Mouse (Mus musculus) embryonic fibroblast, embryonic 13.5 days (primary cell): ENCODE results near the gene Elovl6.

Experiments
- CTCF ChIP-seq: IDR thresholded peaks from 2 replicates; pipeline ENCODE4 v1.5.1; 2011; ENCODE audit warnings: mild to moderate bottlenecking, control low read depth, low read length, moderate library complexity, borderline replicate concordance; ENCODE audit not compliant: insufficient read depth
- POLR2A ChIP-seq: IDR thresholded peaks from 2 replicates; pipeline ENCODE4 v1.6.1; 2011; ENCODE audit warnings: low read depth, mild to moderate bottlenecking, control low read depth, low read length, moderate library complexity

DNA sequence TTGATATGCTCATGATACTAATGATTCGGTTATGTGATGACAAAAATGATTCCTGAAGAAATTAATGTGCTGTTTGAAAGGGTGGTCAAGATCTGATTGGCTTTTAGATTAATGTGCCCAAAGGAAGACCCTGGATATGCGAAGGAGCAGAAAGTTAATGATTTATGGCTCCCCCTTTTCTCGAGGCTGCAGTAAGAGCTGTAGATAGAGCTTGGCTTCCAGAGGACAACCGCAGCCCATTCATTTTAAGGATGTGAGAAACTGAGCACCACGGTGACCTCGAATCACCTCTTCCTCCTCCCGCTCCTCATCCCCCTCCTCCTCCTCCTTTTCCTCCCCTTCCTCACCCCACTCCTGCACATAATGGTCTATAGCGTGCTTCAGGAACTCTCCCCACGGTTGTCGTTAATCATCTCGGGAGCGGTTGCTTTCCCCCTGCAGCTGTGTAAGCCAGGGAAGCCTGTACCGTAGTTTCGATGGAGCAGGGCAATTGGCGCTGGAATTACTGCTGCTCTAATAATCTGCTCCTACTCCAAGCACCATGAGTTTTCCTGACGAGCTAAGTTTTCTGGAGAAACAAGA is 87.1 kb downstream of the Elovl6 start:
- TF ChIP-seq POLR2A, result no peak
- no peak for TF ChIP-seq CTCF
